Mouse (Mus musculus): ENCODE results near the gene Per2.
"Not testable (repeated sequence)": the region's sequence is repeated elsewhere in the genome, so short reads cannot be mapped to it uniquely, and the experiment has no call there.

DNA sequence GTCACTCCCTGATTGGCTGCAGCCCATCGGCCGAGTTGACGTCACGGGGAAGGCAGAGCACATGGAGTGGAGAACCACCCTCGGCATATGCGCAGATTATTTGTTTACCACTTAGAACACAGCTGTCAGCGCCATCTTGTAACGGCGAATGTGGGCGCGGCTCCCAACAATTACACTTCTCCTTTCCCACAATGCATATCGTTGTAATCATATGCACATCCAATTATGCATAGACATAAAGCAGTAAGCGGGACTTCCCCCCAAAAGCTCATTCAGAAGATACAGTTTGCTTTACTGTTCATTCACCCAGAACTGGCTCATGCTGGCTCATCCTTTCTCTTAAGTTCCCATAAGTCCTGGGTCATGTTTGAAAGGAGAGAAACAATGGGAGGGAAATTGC, 19.0 kb upstream of the Per2 start:
- not testable (repeated sequence) for TF ChIP-seq EP300, CTCF (IDR thresholded peaks at IDR 0.05; ENCODE audit: low read depth)

Measured in liver, embryonic 14.5 days (tissue).